Mouse (Mus musculus): ENCODE measurements around the gene Gm7102.

DNA sequence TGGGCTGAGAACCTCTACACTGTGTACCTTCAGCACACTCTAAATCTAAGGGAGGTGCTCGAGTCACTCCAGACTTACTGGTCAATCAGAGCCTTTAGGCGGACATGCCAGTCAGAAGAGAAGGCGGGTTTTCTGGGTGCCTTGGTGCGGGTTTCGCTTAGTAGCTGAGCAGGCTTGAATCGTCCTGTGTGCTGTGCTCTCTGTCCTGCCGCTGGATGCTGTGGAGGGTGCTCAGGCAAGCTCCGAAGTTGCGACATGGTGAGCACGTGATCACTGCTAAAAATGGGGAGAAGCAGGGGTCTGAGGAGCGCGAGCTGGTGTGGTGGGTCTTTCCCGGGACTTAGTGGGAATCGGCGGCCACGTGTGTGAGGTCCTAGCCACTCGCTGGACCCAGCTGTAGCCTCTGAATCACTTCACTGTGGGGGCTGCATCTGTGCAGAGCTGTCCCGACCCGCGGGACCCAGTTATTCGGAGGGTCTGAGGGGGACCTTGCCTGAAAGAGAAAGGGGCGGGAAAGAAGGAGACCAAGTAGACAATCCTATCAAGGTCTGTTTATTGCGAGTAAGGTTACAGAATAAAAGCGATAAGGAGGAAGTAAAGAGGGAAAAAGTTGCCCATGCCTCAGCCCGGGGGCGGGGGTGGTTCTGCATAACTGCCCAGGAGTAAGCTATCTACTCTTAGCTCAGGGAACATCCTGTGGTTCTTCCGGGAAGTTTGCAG lies 24.2 kb downstream of the Gm7102 start:
- no peak for TF ChIP-seq GATA1 (IDR thresholded peaks at IDR 0.05; ENCODE audit: low read length)
- no peak for TF ChIP-seq TAL1 (IDR thresholded peaks at IDR 0.05; ENCODE audit: low read length)

Data from erythroblast, embryonic 14.5 days (primary cell).